Mouse (Mus musculus) CH12.LX (cell line): ENCODE results near the gene Klk7. TPM values are rescaled to one million over a fixed set of nuclear protein-coding genes. Genes with fewer than 3 reads are reported as not detected.

ENCODE experiments used
- DNase-seq: peaks from one replicate; pipeline ENCODE4 v3.0.0-alpha.2; 2013; ENCODE audit errors: extremely low read depth
- H3K27ac ChIP-seq: 2 replicates; pipeline ENCODE4 v1.5.1; 2012; ENCODE audit warnings: low read depth, mild to moderate bottlenecking, control low read depth, moderate library complexity; ENCODE audit not compliant: insufficient read depth
- H3K27me3 ChIP-seq: replicated peaks from 2 replicates; pipeline ENCODE3; 2012; ENCODE audit warnings: inconsistent platforms
- H3K36me3 ChIP-seq, 2 experiments: replicated peaks in 1 of 2; 2 replicates each; pipeline versions ENCODE3 to v1.6.1; 2012; ENCODE audit warnings: inconsistent platforms in 1 of 2, low read length in 1 of 2, mild to moderate bottlenecking in 1 of 2, mixed read lengths in 1 of 2, moderate library complexity in 1 of 2; ENCODE audit not compliant: control insufficient read depth in 1 of 2, insufficient read depth in 1 of 2
- H3K4me1 ChIP-seq, 2 experiments: 2 replicates each; pipeline ENCODE4 v1.6.1; 2012; ENCODE audit warnings: inconsistent platforms in 1 of 2, moderate library complexity in 1 of 2; ENCODE audit not compliant: insufficient read depth in 2 of 2, control insufficient read depth in 1 of 2
- H3K4me2 ChIP-seq: 2 replicates; pipeline ENCODE4 v1.6.1; 2012; ENCODE audit warnings: low read depth, mild to moderate bottlenecking, control low read depth; ENCODE audit not compliant: poor library complexity, insufficient read depth, severe bottlenecking
- H3K4me3 ChIP-seq, 3 experiments: fragments of 150-350 bp in 1 of 3; sonication (generic) in 1 of 3; replicated peaks in 1 of 3; 2 replicates each; pipeline versions ENCODE3 to v1.5.1; 2011 to 2012; ENCODE audit warnings: low read depth in 2 of 3, low read length in 2 of 3, mild to moderate bottlenecking in 2 of 3, moderate library complexity in 2 of 3, control low read depth in 1 of 3, improper control_type of control experiment in 1 of 3, inconsistent platforms in 1 of 3, mixed read lengths in 1 of 3; ENCODE audit not compliant: poor library complexity in 1 of 3
- H3K79me2 ChIP-seq: replicated peaks from 2 replicates; pipeline ENCODE4 v1.6.1; 2012; ENCODE audit warnings: mild to moderate bottlenecking, moderate library complexity; ENCODE audit not compliant: control insufficient read depth, poor library complexity, insufficient read depth, severe bottlenecking; ENCODE audit errors: extremely low read depth
- H3K9ac ChIP-seq: 2 replicates; pipeline ENCODE4 v1.6.1; 2012; ENCODE audit warnings: low read depth, mild to moderate bottlenecking, control low read depth, moderate library complexity; ENCODE audit not compliant: insufficient read depth
- H3K9me3 ChIP-seq: replicated peaks from 2 replicates; pipeline ENCODE3; 2012; ENCODE audit warnings: low read length, inconsistent platforms, mixed read lengths
- CHD2 ChIP-seq: IDR thresholded peaks from 2 replicates; pipeline ENCODE4 v1.6.1; 2011; ENCODE audit warnings: low read length, improper control_type of control experiment
- CTCF ChIP-seq, 2 experiments: IDR thresholded peaks in 1 of 2; conservative IDR thresholded peaks in 1 of 2; 2 replicates each; pipeline ENCODE4 v1.5.1; 2011 to 2012; ENCODE audit warnings: low read depth in 2 of 2, low read length in 2 of 2, improper control_type of control experiment in 1 of 2, inconsistent platforms in 1 of 2, mild to moderate bottlenecking in 1 of 2, moderate library complexity in 1 of 2
- E2F4 ChIP-seq: IDR thresholded peaks from 2 replicates; pipeline ENCODE4 v1.6.1; 2011; ENCODE audit warnings: low read depth, low read length, improper control_type of control experiment; ENCODE audit not compliant: insufficient replicate concordance
- ELF1 ChIP-seq: IDR thresholded peaks from 2 replicates; pipeline ENCODE4 v1.6.1; 2014; ENCODE audit warnings: low read depth, mild to moderate bottlenecking, inconsistent platforms, low read length, improper control_type of control experiment
- ETS1 ChIP-seq: conservative IDR thresholded peaks from 2 replicates; pipeline ENCODE4 v1.6.1; 2012; ENCODE audit warnings: low read depth, mild to moderate bottlenecking, inconsistent platforms, low read length, improper control_type of control experiment, moderate library complexity
- GABPA ChIP-seq: IDR thresholded peaks from 2 replicates; pipeline ENCODE4 v1.6.1; 2012; ENCODE audit warnings: low read depth, low read length, improper control_type of control experiment, inconsistent platforms; ENCODE audit not compliant: insufficient replicate concordance
- HCFC1 ChIP-seq: IDR thresholded peaks from 2 replicates; pipeline ENCODE4 v1.6.1; 2012; ENCODE audit warnings: low read depth, mild to moderate bottlenecking, inconsistent platforms, low read length, improper control_type of control experiment
- JUN ChIP-seq: IDR thresholded peaks from 2 replicates; pipeline ENCODE4 v1.6.1; 2011; ENCODE audit warnings: low read depth, mild to moderate bottlenecking, low read length, improper control_type of control experiment, moderate library complexity; ENCODE audit not compliant: insufficient read depth
- KAT2A ChIP-seq: IDR thresholded peaks from 2 replicates; pipeline ENCODE4 v1.6.1; 2012; ENCODE audit warnings: low read length, improper control_type of control experiment, inconsistent platforms; ENCODE audit not compliant: insufficient replicate concordance
- MAFK ChIP-seq: IDR thresholded peaks from 2 replicates; pipeline ENCODE4 v1.6.1; 2011; ENCODE audit warnings: low read length, improper control_type of control experiment; ENCODE audit not compliant: insufficient replicate concordance
- MAX ChIP-seq: IDR thresholded peaks from 2 replicates; pipeline ENCODE4 v1.6.1; 2011; ENCODE audit warnings: low read length, improper control_type of control experiment
- MAZ ChIP-seq: IDR thresholded peaks from 2 replicates; pipeline ENCODE4 v1.6.1; 2012; ENCODE audit warnings: low read depth, mild to moderate bottlenecking, inconsistent platforms, low read length, improper control_type of control experiment, moderate library complexity
- MYC ChIP-seq: IDR thresholded peaks from 2 replicates; pipeline ENCODE4 v1.6.1; 2011; ENCODE audit warnings: low read depth, mild to moderate bottlenecking, improper control_type of control experiment, low read length
- NELFE ChIP-seq: IDR thresholded peaks from 2 replicates; pipeline ENCODE4 v1.6.1; 2011; ENCODE audit warnings: low read depth, low read length, improper control_type of control experiment
- PAX5 ChIP-seq: IDR thresholded peaks from 2 replicates; pipeline ENCODE4 v1.6.1; 2012; ENCODE audit warnings: low read length, inconsistent platforms, mixed read lengths
- RAD21 ChIP-seq: IDR thresholded peaks from 2 replicates; pipeline ENCODE4 v1.6.1; 2011; ENCODE audit warnings: low read depth, mild to moderate bottlenecking, low read length, improper control_type of control experiment, moderate library complexity
- SMC3 ChIP-seq: IDR thresholded peaks from 2 replicates; pipeline ENCODE4 v1.6.1; 2011; ENCODE audit warnings: low read depth, low read length, improper control_type of control experiment
- TCF12 ChIP-seq: IDR thresholded peaks from 2 replicates; pipeline ENCODE4 v1.6.1; 2014; ENCODE audit warnings: low read depth, mild to moderate bottlenecking, inconsistent platforms, low read length, improper control_type of control experiment
- UBTF ChIP-seq: IDR thresholded peaks from 2 replicates; pipeline ENCODE4 v1.6.1; 2012; ENCODE audit warnings: low read depth, mild to moderate bottlenecking, inconsistent platforms, low read length, improper control_type of control experiment, moderate library complexity
- USF1 ChIP-seq: IDR thresholded peaks from 2 replicates; pipeline ENCODE4 v1.6.1; 2014; ENCODE audit warnings: low read depth, mild to moderate bottlenecking, inconsistent platforms, low read length, improper control_type of control experiment
- ZC3H11A ChIP-seq: IDR thresholded peaks from 2 replicates; pipeline ENCODE4 v1.6.1; 2012; ENCODE audit warnings: low read depth, mild to moderate bottlenecking, inconsistent platforms, low read length, improper control_type of control experiment
- ZMIZ1 ChIP-seq: IDR thresholded peaks from 2 replicates; pipeline ENCODE4 v1.6.1; 2012; ENCODE audit warnings: low read depth, mild to moderate bottlenecking, inconsistent platforms, low read length, improper control_type of control experiment
- dilution Hi-C: fragments of 300-500 bp; cut with MboI; formaldehyde crosslinking; loops from 2 replicates; pipeline ENCODE4 v1.14.3; 2020; ENCODE audit warnings: low sequenced_read_pairs; ENCODE audit not compliant: extremely low pct_unique_long_range_greater_than_20kb, extremely low pct_ligation_motif_present
- in situ Hi-C: fragments of 300-500 bp; cut with MboI; formaldehyde crosslinking; loops from 3 replicates; pipeline ENCODE4 v1.14.3; 2019; ENCODE audit warnings: low sequenced_read_pairs, low pct_ligation_motif_present, low pct_unique_long_range_greater_than_20kb, mixed read lengths
- polyA plus RNA-seq: library from polyadenylated mRNA; unstranded; fragments of >175 nt; gene quantifications from 2 replicates; pipeline ENCODE4 v1.2.1, GENCODE M21; 2012; ENCODE audit warnings: low read depth; ENCODE audit not compliant: insufficient read length
- total RNA-seq, 2 experiments: library from RNA; depleted of rRNA; stranded (reverse); fragments of 300-350 nt in 1 of 2; fragments of >200 nt in 1 of 2; gene quantifications; 2 replicates each; pipeline ENCODE4 v1.2.3; 2012 to 2014

Gene Klk7
- total and polyA plus RNA-seq, 3 experiments = not detected

GRCm38 (mm10) chr7:43782275-43783265, 28.5 kb upstream of the Klk7 start:
- H3K36me3 ChIP-seq = no peaks in the 10 kb centered on the region
- peaks cover 87% of the 10 kb centered on the region for H3K27me3 ChIP-seq
- H3K4me2 ChIP-seq = peak overlapping the region; percentile 60
- dilution Hi-C loops = no loop called here
- peak overlapping the region in 1 of 3 experiments; percentile 41 for H3K4me3 ChIP-seq
- H3K27ac ChIP-seq = no peak overlapping the region
- in situ Hi-C loops = loop anchor here (5.0 to 25.0 kb wide), 2 partner anchors 100 to 295 kb away; partner anchors contain the start of gene Iglon5
- H3K4me1 ChIP-seq = peaks cover 5 to 7% of the 10 kb centered on the region in 2 experiments; a peak in 1 of 4 replicates
- no peak overlapping the region for H3K9ac ChIP-seq
- no peaks in the 10 kb centered on the region for H3K9me3 ChIP-seq
- H3K79me2 ChIP-seq = no peaks in the 10 kb centered on the region
- TF ChIP-seq ETS1 (no peak), MYC (no peak), KAT2A (no peak), RAD21 (peak; percentile 8), UBTF (no peak), ELF1 (peak; percentile 86), GABPA (no peak), TCF12 (0 out of 2 replicates have a peak, but pooled peaks have one; percentile 17), HCFC1 (no peak), NELFE (no peak), USF1 (no peak), ZC3H11A (no peak), MAZ (no peak), E2F4 (no peak), CTCF (conservative IDR thresholded peaks at IDR 0.05 in 1 of 2, IDR thresholded peaks at IDR 0.05 in 1 of 2; ENCODE audit: low read depth in 2 of 2, low read length in 2 of 2) (peak; percentile 44 to 80; a peak in 3 of 4 replicates), PAX5 (no peak), ZMIZ1 (no peak), CHD2 (no peak), JUN (no peak), MAX (no peak), MAFK (no peak), SMC3 (peak; percentile 43)
- DNase-seq = peak; percentile 64
